Mouse (Mus musculus): ENCODE data around the gene Sp7.
"Not testable (repeated sequence)": the region's sequence is repeated elsewhere in the genome, so short reads cannot be mapped to it uniquely, and the experiment has no call there.

The Sp7 gene

DNA sequence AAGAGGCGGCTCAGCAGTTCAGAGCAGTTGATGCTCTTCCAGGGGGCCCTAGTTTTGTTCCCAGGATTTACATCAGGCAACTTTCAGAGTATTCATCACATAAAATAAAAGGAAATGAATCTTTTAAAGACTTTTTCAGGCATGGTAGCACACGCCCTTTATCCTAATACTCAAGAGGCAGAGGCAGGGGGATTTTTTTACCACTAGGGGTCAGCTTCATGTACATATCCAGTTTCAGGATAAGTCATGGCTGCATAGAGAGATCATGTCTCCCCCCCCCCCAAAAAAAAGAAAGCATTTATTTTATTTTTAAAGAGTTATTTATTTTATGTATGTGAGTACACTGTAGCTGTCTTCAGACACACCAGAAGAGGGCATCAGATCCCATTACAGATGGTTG, 13.0 kb downstream of the Sp7 start:
- in situ Hi-C loops (cut with MboI; ENCODE audit: low pct_unique_long_range_greater_than_20kb in 1 of 2, low sequenced_read_pairs in 2 of 2, unreplicated experiment in 1 of 2), result no loop called here

DNA sequence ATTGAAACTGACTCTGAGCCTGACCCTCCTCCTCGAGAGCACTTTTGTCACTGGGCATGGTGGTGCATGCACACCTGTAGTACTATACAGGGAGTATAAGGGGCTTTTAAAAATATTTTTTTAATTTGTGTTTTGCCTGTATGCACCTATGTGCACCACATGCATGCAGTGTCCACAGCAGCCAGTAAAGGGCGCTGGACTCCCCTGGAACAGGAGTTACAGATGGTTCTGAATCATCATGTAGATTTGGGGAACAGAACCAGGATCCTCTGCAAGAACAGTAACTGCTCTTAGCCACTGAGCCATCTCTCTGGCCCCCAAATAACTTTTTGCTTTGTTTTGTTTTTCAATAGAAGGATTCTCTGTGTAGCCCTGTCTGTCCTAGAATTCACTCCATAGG, 14.8 kb downstream of the Sp7 start:
- in situ Hi-C loops (cut with MboI; ENCODE audit: low pct_unique_long_range_greater_than_20kb in 1 of 2, low sequenced_read_pairs in 2 of 2, unreplicated experiment in 1 of 2), result no loop called here

DNA sequence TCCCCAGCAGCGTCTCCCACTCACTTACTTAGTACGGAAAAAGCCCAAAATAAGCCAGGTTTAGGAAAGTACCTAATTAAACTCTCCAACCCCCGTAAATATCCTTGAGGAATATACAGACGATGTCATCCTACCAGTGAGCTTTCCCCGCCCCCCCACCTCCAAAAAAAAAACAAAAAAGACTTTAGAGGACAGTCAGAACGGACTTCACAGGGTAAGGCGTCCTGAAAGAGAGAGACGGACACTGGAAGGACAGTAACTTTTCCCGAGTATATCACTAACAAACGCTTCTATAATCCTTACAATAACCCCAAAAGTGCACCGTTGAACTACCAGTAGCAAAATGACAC, 16.1 kb downstream of the Sp7 start:
- in situ Hi-C loops (cut with MboI; ENCODE audit: low pct_unique_long_range_greater_than_20kb in 1 of 2, low sequenced_read_pairs in 2 of 2, unreplicated experiment in 1 of 2), result no loop called here

DNA sequence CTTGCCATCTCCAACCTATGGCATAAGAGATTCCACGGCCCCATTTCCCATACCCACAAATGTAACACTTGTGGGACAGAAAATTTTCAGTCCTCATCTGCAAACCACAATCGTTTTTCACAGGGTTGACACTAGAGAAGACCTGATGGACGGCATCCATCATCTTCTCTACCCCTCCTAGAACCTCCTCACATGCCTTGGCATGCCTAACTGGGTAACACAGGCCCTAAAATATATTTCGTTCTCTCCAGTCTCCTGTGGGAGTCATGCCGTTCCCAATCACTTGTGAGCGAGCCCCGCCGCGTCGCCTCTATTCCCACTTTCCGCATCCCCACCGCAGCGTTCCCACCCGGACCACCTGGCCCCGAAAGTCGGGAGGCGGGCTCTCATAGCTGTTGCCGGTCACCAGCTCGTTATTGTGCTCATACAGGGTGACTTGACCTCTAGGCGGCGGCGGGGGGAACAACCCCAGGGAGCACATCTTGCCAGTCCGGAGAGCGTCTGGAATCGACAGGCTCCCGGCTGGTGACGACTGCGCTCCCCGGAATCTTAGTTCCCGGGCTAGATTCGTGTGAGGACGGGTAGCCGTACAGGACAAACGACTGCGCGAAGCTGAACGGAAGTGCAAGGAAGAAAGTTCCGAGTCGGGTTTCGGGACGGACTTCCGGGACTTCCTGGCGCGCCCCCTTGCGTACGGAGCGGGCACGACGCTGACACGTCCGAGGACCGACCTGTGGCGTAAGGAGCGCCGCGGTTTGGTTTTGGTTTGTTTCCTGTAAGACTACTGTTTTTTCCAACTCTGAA, 16.6 kb downstream of the Sp7 start, which contains the start of gene Aaas:
Aaas (minus strand) TSS at position 634 of the 804 bp plus-strand sequence.
- in situ Hi-C loops (cut with MboI; ENCODE audit: low pct_unique_long_range_greater_than_20kb in 1 of 2, low sequenced_read_pairs in 2 of 2, unreplicated experiment in 1 of 2), result no loop called here

DNA sequence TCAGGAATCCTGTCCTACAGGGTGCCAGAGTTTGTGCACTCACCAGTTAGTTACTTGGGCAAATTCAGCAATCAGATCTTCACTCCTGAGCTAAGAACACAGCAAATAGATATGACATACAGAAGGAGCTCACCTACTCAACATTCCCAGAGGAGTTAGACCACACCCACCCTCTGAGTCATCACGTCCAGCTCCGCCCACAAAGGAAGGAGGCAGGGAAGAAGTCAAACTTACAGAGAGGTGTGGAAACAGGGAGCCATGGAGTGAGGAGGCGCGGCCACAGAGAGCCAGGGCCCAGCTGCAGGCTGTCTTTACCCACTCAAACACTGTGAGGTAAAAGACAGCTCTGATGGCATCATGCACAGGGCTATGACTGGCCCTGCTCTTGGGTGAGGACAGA, 20.5 kb downstream of the Sp7 start:
- in situ Hi-C loops (cut with MboI; ENCODE audit: low pct_unique_long_range_greater_than_20kb in 1 of 2, low sequenced_read_pairs in 2 of 2, unreplicated experiment in 1 of 2), result no loop called here

DNA sequence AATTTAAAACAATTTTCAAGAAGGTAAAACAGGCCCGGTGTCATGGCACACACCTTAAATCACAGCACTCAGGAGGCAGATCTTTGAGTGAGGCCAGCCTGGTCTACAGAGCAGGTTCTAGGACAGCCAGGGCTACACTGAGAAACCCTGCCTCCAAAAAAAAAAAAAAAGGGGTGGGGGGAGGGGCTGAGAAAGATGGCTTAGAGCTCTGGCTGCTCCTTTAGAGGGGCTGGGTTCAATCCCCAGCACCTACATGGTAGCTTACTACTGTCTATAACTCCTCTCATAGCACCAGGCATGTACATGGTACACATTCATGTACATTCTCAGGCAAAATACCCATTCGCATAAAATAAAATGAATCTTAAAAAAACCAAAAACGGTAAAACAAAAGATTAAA, 22.5 kb downstream of the Sp7 start:
- in situ Hi-C loops (cut with MboI; ENCODE audit: low pct_unique_long_range_greater_than_20kb in 1 of 2, low sequenced_read_pairs in 2 of 2, unreplicated experiment in 1 of 2), result no loop called here

DNA sequence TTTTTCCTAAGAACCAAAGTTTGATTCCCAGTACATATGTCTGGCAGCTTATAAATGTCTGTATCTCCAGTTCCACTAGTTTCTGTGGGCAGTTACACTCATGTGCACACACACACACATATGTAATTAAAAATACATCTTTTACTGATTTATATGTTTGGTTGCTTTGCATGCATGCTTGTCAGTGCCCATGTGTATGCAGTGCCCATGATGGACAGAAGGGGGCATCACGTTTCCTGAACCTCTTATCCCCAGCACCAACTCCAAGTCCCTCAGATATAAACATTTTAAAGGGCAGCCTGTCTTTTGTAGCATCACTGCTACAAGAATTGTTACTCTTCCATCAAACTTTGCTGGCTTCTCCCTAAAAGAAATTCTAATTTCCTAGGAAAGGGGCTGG, 25.4 kb downstream of the Sp7 start:
- in situ Hi-C loops (cut with MboI; ENCODE audit: low pct_unique_long_range_greater_than_20kb in 1 of 2, low sequenced_read_pairs in 2 of 2, unreplicated experiment in 1 of 2), result no loop called here

DNA sequence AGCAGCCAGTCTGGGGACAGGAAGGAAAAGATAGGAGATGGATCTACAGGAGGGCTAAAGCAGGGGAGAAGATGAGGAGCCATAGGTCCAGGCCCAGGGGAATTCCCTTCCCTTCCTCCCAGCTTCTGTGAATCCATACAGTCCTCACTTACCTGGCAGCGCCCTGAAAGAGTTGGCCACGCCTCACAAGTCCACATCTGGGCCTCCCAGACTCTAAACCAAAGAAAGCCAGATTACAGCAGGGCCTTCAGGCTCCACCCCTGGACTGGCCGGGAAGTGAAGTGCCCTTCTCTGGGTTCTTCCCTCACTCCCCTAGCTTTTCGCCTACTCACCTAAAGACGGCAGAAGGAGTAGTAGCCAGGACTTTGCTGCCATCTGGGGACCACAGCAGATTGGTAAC, 27.4 kb downstream of the Sp7 start:
- in situ Hi-C loops (cut with MboI; ENCODE audit: low pct_unique_long_range_greater_than_20kb in 1 of 2, low sequenced_read_pairs in 2 of 2, unreplicated experiment in 1 of 2), result no loop called here

DNA sequence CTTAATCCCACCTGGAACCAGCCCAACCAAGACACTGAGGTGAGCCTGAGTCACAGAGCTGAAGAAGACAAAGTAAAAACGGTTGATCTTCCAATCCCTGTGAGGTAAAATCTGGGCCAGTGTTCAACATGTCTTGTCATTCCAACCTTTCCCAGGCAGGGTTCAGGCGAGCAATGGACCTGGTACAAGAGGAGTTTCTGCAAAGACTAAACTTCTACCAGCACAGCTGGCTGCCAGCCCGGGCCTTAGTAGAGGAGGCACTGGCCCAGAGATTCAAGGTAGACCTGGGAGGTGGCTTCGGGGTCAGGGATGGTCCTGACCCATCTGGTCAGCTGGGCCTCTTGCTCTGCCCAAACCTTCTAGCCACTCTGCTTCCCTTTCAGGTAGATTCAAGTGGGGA, 30.0 kb downstream of the Sp7 start:
- in situ Hi-C loops (cut with MboI; ENCODE audit: low pct_unique_long_range_greater_than_20kb in 1 of 2, low sequenced_read_pairs in 2 of 2, unreplicated experiment in 1 of 2), result no loop called here

DNA sequence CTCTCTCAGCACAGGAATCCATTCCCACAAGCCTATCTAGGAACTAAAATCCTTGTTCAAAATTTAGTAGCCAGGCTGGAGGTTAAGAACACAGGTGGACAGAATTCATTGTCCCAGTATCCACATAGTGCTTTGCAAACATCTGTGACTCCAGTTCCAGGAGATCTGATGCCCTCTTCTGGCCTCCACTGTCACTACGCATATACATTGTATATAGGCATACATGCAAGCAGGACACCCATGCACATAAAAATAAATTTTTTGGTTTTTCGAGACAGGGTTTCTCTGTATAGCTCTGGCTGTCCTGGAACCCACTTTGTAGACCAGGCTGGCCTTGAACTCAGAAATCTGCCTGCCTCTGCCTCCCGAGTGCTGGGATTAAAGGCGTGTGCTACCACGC, 31.1 kb downstream of the Sp7 start:
- in situ Hi-C loops (cut with MboI; ENCODE audit: low pct_unique_long_range_greater_than_20kb in 1 of 2, low sequenced_read_pairs in 2 of 2, unreplicated experiment in 1 of 2), result not testable (repeated sequence)

DNA sequence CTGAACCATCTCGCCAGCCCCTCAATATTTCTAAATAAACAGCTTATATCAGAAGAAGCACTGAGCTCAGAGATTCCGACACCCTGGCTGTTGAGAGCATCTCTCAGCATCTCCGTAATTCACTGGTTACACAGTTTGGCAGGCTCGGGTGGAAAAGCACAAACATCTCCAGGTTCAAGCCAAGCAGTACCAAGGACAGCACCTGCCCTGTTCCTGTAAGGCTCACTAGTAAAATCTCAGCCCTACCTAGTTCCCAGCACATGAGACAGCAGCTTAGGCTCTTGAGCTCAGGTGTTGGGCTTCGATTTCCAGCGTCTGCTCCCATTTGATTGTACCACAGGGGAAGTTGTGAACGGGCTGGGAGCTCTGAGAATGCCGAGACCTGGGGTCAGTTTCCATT, 31.7 kb downstream of the Sp7 start:
- in situ Hi-C loops (cut with MboI; ENCODE audit: low pct_unique_long_range_greater_than_20kb in 1 of 2, low sequenced_read_pairs in 2 of 2, unreplicated experiment in 1 of 2), result no loop called here

DNA sequence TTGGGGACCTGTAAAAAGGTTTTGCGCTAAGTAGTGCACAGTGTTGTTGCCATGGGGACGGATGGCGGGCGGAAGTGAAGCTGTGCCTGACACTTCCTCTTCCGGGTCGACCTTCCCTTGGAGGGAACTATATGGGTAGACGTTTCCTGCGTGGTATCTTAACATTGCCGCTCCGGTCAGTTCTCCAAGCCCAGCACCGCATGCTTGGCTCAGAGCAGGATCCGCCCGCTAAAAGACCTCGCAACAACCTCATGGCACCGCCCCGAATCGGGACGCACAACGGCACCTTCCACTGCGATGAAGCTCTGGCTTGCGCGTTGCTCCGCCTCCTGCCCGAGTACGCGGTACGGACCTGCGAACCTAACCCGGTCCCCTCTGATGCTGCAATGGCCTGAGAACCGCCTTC, 35.4 kb downstream of the Sp7 start, which contains the start of gene Myg1:
Myg1 (plus strand) TSS at position 100 of the 406 bp plus-strand sequence.
- in situ Hi-C loops (cut with MboI; ENCODE audit: low pct_unique_long_range_greater_than_20kb in 1 of 2, low sequenced_read_pairs in 2 of 2, unreplicated experiment in 1 of 2), result no loop called here

DNA sequence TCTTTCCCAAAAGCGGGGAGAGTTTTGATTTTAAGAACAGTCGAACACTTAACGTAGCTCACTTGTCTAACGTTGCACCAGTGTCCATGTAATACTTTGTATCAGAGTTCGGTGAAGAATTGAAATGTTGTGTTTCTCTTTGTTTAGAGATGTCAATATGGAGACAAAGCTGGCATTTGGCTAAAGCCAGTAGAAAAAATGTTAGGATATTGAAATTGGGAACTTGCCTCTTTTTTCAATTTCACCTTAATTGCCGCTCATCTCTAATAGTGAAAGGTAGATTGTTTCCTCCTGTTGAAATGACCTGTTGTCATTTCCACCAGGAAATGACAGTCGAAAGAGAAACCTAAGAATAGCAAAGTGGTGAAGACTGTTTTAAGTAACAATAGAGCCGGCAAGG, 40.1 kb downstream of the Sp7 start:
- in situ Hi-C loops (cut with MboI; ENCODE audit: low pct_unique_long_range_greater_than_20kb in 1 of 2, low sequenced_read_pairs in 2 of 2, unreplicated experiment in 1 of 2), result no loop called here

DNA sequence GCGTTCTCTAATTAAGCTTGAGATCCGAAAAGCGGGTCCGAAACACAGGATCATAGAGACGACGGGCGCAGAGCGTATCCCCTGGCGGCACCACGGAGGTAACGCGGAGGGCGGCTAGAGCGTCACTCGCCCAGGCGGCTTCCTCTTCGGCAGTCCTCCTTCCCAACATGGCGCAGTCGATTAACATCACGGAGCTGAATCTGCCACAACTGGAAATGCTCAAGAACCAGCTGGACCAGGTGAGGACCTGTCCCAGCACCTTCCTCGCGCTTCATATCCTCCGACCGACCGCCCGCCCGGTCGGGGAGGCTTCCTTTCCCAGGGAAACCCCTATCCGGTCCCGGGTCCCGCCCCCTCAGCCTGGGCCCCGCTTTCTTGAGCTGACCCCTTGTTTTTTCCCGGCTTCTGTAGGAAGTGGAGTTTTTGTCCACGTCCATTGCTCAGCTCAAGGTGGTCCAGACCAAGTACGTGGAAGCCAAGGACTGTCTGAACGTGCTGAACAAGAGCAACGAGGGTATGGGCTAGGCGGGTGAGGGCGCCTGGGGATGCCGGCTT, 40.9 kb downstream of the Sp7 start, which contains the start of gene Pfdn5:
Pfdn5 (plus strand) TSS at position 95 of the 555 bp plus-strand sequence.
- in situ Hi-C loops (cut with MboI; ENCODE audit: low pct_unique_long_range_greater_than_20kb in 1 of 2, low sequenced_read_pairs in 2 of 2, unreplicated experiment in 1 of 2), result no loop called here

DNA sequence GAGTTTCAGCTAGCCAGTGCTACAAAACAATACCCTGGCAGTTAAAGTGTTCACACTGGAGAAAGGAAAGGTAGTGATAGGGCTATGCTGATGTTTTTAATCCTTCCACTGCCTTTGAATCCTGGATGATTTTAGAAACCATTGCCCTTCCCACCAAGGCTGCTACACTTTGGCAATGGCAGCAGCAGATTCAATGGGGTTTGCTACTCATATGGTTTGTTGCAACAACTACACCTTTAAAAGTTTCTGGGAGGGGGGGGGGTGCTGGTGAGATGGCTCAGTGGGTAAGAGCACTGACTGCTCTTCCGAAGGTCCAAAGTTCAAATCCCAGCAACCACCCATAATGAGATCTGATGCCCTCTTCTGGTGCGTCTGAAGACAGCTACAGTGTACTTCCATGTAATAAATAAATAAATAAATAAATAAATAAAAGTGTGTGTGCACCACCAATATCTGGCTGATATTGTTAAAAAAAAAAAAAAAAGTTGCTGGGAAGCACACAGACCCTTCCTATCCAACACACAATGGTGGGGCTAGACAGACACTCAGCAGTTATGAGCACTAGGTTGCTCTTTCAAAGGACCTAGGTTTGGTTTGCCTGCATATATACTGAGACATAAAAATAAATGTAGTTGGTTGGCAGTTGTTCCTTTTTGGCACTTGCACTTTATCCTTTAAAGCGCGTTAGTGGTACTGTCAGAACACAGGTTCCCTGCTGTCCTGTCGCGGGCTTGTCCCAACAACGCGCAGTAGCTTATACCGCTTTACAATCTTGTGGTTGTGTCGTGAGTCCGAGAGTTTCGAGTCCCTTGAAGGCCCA, 42.1 kb downstream of the Sp7 start:
- in situ Hi-C loops (cut with MboI; ENCODE audit: low pct_unique_long_range_greater_than_20kb in 1 of 2, low sequenced_read_pairs in 2 of 2, unreplicated experiment in 1 of 2), result no loop called here

DNA sequence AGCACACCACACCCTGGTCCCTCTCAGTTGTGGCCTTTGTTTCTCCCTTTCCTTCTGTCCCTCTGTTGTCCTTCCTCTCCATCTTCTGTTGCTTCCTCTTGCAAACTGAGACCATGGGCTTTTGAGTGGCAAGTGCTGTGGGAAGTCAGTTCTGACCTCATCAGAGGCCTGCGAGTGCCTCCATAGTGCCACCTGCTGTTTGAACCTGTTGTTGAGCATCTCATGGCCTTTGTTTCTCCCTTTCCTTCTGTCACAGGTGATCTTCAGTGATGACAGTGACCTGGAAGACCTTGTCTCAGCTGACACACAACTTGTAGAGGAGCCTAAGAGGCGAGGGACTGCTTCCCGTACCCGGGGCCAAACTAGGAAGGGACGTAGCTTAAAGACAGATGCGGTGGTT, 50.7 kb downstream of the Sp7 start:
- in situ Hi-C loops (cut with MboI; ENCODE audit: low pct_unique_long_range_greater_than_20kb in 1 of 2, low sequenced_read_pairs in 2 of 2, unreplicated experiment in 1 of 2), result loop anchor here in 1 of 2 experiments (10.0 kb wide), 1 partner anchor 231 kb away; no protein-coding TSS in a partner anchor

DNA sequence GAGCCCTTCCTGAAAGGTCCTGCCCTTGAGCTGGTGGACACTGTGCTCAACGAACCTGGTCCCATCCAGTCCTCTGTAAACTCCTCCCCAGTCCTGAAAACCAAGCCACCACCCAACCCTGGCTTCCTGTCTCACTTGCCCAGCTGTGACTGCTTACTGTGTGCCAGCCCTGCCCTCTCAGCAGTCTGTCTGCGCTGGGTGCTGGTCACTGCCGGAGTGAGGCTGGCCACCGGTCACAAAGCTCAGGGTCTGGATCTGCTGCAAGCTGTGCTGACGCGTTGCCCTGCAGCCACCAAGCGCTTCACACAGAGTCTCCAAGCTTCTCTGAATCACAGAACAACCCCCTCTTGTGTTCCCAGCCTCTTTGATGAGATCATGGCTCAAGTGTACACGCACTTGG, 51.7 kb downstream of the Sp7 start:
- in situ Hi-C loops (cut with MboI; ENCODE audit: low pct_unique_long_range_greater_than_20kb in 1 of 2, low sequenced_read_pairs in 2 of 2, unreplicated experiment in 1 of 2), result loop anchor here in 1 of 2 experiments (10.0 kb wide), 1 partner anchor 230 kb away; no protein-coding TSS in a partner anchor

DNA sequence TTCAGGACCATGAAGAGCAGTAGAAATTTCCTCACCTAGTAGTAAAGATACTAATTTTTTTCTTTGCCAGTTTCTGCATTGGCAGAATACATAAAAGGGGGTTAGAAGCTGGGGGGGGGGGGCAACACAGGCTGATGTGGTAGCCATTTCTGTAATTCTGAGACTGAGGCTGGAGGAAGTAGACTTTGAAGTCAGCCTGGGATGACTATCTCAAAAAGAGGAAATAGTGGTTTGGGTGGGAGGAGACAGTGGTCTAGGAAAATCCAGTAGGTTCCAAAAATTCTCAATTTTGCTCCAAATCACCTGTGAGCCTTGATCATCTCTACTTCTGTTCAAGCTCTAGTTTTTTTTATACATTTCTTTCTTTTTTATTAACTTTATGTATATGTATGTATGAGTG, 55.5 kb downstream of the Sp7 start:
- in situ Hi-C loops (cut with MboI; ENCODE audit: low pct_unique_long_range_greater_than_20kb in 1 of 2, low sequenced_read_pairs in 2 of 2, unreplicated experiment in 1 of 2), result loop anchor here in 1 of 2 experiments (10.0 kb wide), 1 partner anchor 227 kb away; no protein-coding TSS in a partner anchor

Measured in mouse embryonic stem cell (cell line).